Mouse (Mus musculus) limb, embryonic 13.5 days (tissue): Measurements from ENCODE around the gene Gm20538. TPM values are rescaled to one million over a fixed set of nuclear protein-coding genes. Genes with fewer than 3 reads are reported as not detected.

Source experiments
- ATAC-seq: fragments of 200-750 bp; cut with Nextera tagmentation; 2 replicates; pipeline ENCODE4 v1.8.0; 2017; ENCODE audit warnings: low read depth, moderate number of reproducible peaks, moderate TSS enrichment; ENCODE audit not compliant: low FRiP score
- H3K27ac ChIP-seq: fragments of 300-500 bp; sonication (generic); 2 replicates; pipeline ENCODE4 v1.5.1; 2015; ENCODE audit warnings: inconsistent platforms, mild to moderate bottlenecking, moderate library complexity
- H3K27me3 ChIP-seq: fragments of 300-500 bp; sonication (generic); 2 replicates; pipeline ENCODE4 v1.6.1; 2015; ENCODE audit warnings: mild to moderate bottlenecking, inconsistent platforms
- H3K36me3 ChIP-seq: fragments of 300-500 bp; sonication (generic); 2 replicates; pipeline ENCODE4 v1.6.1; 2015; ENCODE audit warnings: inconsistent platforms, mild to moderate bottlenecking, moderate library complexity
- H3K4me1 ChIP-seq: fragments of 300-500 bp; sonication (generic); 2 replicates; pipeline ENCODE4 v1.6.1; 2015; ENCODE audit warnings: inconsistent platforms
- H3K4me2 ChIP-seq: fragments of 300-500 bp; sonication (generic); replicated peaks from 2 replicates; pipeline ENCODE4 v1.6.1; 2015; ENCODE audit warnings: inconsistent platforms, mild to moderate bottlenecking, moderate library complexity
- H3K4me3 ChIP-seq: fragments of 300-500 bp; sonication (generic); 2 replicates; pipeline ENCODE4 v1.5.1; 2015; ENCODE audit warnings: moderate library complexity, mild to moderate bottlenecking, inconsistent platforms
- H3K9ac ChIP-seq: fragments of 300-500 bp; sonication (generic); 2 replicates; pipeline ENCODE4 v1.6.1; 2015; ENCODE audit warnings: mild to moderate bottlenecking, inconsistent platforms
- H3K9me3 ChIP-seq: fragments of 300-500 bp; sonication (generic); 2 replicates; pipeline ENCODE4 v1.6.1; 2016; ENCODE audit warnings: inconsistent platforms
- WGBS: fragments of 180-500 bp; shearing (Covaris S2); methylation state at CpG from one replicate; pipeline ENCODE4 v1.1.7; 2015; 5-methylcytosine and 5-hydroxymethylcytosine counted together
- polyA plus RNA-seq: library from polyadenylated mRNA; unstranded; fragments of >200 nt; fragmentation: Nextera tagmentation; extraction: Ambion mirVana; gene quantifications from 2 replicates; pipeline ENCODE4 v1.2.1, GENCODE M21; 2015

Gene Gm20538
- polyA plus RNA-seq, result not detected in 2 replicates

GRCm38 (mm10) chr19:44552731-44553130 lies at the start of gene Gm20538:
Gene Gm20538, minus strand, starts transcription at chr19:44552831.
- H3K4me1 ChIP-seq, result peaks cover 15% of the 10 kb centered on the region
- H3K36me3 ChIP-seq, result peaks cover 59% of the 10 kb centered on the region
- H3K9ac ChIP-seq, result no peak within 1 kb of the TSS
- no peak within 1 kb of the TSS for H3K4me2 ChIP-seq
- no peaks in the 10 kb centered on the region for H3K27me3 ChIP-seq
- 96% methylated on average over 4 of the region's 4 CpGs for WGBS
- no peaks in the 10 kb centered on the region for H3K9me3 ChIP-seq
- H3K27ac ChIP-seq, result no peak within 1 kb of the TSS
- ATAC-seq, result no peak
- no peak within 1 kb of the TSS for H3K4me3 ChIP-seq

GRCm38 (mm10) chr19:44594180-44594579 lies 41.5 kb upstream of the Gm20538 start:
- 93% methylated on average over 14 of the region's 14 CpGs for WGBS
- Histone ChIP-seq H3K9ac (no peak overlapping the region), H3K27ac (no peak overlapping the region), H3K27me3 (peaks cover 22% of the 10 kb centered on the region), H3K4me3 (no peak overlapping the region), H3K36me3 (no peaks in the 10 kb centered on the region), H3K4me1 (no peaks in the 10 kb centered on the region), H3K4me2 (no peak overlapping the region), H3K9me3 (no peaks in the 10 kb centered on the region)
- ATAC-seq, result no peak

DNA sequence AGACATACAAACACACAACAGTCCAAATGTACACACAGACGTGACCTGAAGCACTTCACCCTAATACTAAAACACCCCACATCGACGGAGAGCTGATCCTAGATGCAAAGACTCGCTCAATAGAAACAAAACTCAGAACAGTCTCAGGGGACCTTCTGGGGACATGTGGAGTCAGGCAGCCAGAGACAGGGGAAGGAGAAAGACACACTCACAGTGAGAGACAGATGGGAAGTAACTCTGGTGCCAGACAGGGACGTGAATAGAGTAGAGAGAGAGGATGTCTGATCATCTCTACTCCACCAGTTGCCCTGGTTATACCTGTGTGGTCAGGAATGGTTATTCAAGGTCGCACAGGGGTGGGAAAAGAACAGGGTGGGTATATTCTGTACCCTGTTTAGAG lies 39.0 kb upstream of the Gm20538 start:
- Histone ChIP-seq H3K4me3 (no peak overlapping the region), H3K27ac (no peak overlapping the region), H3K27me3 (peaks cover 37% of the 10 kb centered on the region), H3K9ac (no peak overlapping the region), H3K9me3 (no peaks in the 10 kb centered on the region), H3K36me3 (no peaks in the 10 kb centered on the region), H3K4me1 (no peaks in the 10 kb centered on the region), H3K4me2 (no peak overlapping the region)
- 77% methylated on average over 6 of the region's 6 CpGs for WGBS
- ATAC-seq, result no peak

- no peaks in the 10 kb centered on the region for H3K9me3 ChIP-seq
- no peaks in the 10 kb centered on the region for H3K36me3 ChIP-seq
- no peak overlapping the region for H3K9ac ChIP-seq
- H3K4me1 ChIP-seq, result no peaks in the 10 kb centered on the region
- ATAC-seq, result no peak
- no peak overlapping the region for H3K4me2 ChIP-seq
- H3K4me3 ChIP-seq, result no peak overlapping the region
- peaks cover 39% of the 10 kb centered on the region for H3K27me3 ChIP-seq
- WGBS, result 87% methylated on average over 18 of the region's 18 CpGs
- H3K27ac ChIP-seq, result no peak overlapping the region
Measured at GRCm38 (mm10) chr19:44590992-44591391, 38.4 kb upstream of the Gm20538 start.

DNA sequence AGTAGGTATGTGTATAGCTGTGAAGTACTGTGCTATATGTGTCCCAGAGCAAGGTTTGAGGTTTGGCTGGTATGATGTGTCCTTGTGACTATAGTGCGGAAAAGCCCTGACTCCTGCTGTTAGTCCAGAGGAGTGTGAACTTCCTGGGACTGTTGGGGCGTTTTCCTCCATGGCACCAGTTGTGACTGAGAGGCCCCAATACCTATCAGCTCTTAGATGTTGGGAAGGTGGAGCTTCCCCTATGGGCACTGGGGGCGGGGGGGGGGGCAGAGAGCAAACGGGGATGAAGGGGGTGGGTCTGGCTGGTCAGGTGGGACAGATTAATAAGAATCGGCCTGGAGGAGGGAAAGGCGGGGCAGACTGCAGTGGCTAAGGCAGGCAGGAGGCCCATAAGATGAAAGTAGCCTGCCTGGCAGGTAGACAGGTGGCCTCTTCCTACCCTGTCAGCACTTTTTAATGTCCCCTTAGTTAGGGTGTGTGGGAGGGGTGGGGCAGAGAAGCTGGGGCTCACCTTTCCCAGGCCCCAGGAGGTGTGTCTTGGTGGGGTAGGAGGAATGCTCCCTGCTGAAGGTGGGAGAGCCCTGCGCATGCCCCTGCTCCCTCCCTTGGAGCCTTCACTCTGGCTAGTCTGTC lies 37.1 kb upstream of the Gm20538 start:
- 40% methylated on average over 7 of the region's 7 CpGs for WGBS
- ATAC-seq, result no peak
- no peak overlapping the region for H3K9ac ChIP-seq
- no peak overlapping the region for H3K4me3 ChIP-seq
- H3K4me1 ChIP-seq, result no peaks in the 10 kb centered on the region
- H3K36me3 ChIP-seq, result no peaks in the 10 kb centered on the region
- H3K4me2 ChIP-seq, result no peak overlapping the region
- no peak overlapping the region for H3K27ac ChIP-seq
- H3K27me3 ChIP-seq, result peaks cover 52% of the 10 kb centered on the region
- H3K9me3 ChIP-seq, result no peaks in the 10 kb centered on the region

DNA sequence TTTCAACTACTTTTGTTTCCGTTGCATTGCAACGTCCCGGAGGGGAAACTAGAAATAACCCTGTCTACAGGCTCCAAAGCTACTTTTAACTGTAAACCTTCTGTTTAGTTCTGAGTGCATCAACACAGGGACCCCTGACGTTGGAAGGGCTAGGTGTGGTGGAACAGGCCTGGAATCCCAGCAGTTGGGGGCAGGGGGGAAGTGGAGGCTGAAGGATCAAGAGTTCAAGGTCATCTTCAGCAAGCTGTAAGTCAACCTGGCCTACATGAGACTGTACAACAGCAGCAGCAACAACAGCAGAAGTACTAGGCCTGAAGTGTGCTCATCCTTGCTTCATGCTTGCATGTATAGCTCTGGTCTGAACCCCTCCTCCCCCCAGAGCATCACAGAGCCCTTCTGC lies 35.4 kb upstream of the Gm20538 start:
- Histone ChIP-seq H3K27me3 (peaks cover 68% of the 10 kb centered on the region), H3K27ac (no peak overlapping the region), H3K4me1 (no peaks in the 10 kb centered on the region), H3K4me3 (no peak overlapping the region), H3K4me2 (no peak overlapping the region), H3K9me3 (no peaks in the 10 kb centered on the region), H3K36me3 (no peaks in the 10 kb centered on the region), H3K9ac (no peak overlapping the region)
- WGBS, result 31% methylated on average over 4 of the region's 4 CpGs
- no peak for ATAC-seq

DNA sequence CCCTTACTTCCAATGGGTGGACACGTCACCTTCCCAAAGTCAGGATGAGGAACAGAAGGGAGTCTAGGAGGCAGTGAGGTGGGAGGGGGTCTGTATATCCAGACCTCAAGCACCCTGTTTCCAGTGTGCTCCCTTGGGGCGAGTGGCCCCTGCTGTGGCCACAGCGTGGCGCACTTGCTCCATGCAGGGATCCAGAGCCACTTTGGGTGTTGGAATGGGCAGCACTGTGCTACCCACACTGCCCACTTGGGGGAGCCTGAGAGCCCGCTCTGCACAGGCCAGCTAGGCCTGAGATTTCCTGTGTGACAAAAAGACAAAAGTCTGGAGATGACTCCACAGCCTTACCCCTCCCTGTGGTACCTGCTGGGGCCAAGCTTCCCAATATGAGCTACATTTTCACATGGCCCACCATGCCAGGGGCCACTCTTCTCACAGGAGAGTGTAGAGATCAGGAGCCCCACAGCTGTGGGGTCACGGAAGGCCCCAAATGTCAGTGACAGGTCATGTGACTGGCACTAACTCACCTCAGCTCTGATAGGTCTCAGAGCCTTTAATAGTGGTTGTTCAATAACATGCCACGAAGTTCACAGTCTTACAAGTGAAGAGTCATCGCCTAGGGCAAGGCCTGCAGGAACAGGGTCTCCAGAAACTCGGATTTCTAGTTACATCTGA lies 30.1 kb upstream of the Gm20538 start:
- WGBS, result 34% methylated on average over 9 of the region's 9 CpGs
- ATAC-seq, result peak; percentile 83
- 0 out of 2 replicates have a peak overlapping the region, but pooled peaks have one; percentile 25 for H3K9ac ChIP-seq

DNA sequence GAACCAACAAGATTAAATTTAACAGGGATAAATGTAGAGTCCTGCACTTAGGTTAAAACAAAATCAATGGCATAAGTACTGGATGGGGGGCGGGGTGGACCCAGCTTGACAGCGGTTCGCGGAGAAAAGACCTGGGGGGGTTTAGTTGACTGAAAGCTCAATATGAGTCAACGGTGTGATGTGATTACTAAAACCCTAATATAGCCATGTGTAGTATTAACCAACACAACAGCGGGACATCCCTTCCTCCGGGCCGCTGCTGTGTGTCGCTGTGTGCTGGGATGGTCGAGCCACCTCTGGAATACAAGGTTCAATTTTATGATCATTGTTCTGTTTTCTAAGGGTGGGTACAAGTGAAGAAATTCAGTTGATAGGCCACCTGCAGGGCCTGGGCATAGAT lies 29.5 kb upstream of the Gm20538 start:
- no peak for ATAC-seq
- no peak overlapping the region for H3K4me2 ChIP-seq
- 83% methylated on average over 10 of the region's 10 CpGs for WGBS

More for the DNA sequence above, 30.1 kb upstream of the Gm20538 start:
- Histone ChIP-seq H3K4me1 (no peaks in the 10 kb centered on the region), H3K4me2 (no peak overlapping the region), H3K4me3 (no peak overlapping the region), H3K9me3 (no peaks in the 10 kb centered on the region), H3K27ac (no peak overlapping the region), H3K27me3 (peaks cover 48% of the 10 kb centered on the region), H3K36me3 (no peaks in the 10 kb centered on the region; the same call in 1 of the 2 replicates)

GRCm38 (mm10) chr19:44578038-44578437 lies 25.4 kb upstream of the Gm20538 start:
- H3K27me3 ChIP-seq, result 0 out of 2 replicates have a peak, but pooled peaks cover 2% of the 10 kb centered on the region
- H3K36me3 ChIP-seq, result peaks cover 30% of the 10 kb centered on the region
- ATAC-seq, result no peak
- WGBS, result 70% methylated on average over 1 of the region's 1 CpGs
- H3K4me2 ChIP-seq, result no peak overlapping the region
- no peak overlapping the region for H3K9ac ChIP-seq
- no peak overlapping the region for H3K27ac ChIP-seq
- H3K9me3 ChIP-seq, result no peaks in the 10 kb centered on the region
- H3K4me1 ChIP-seq, result no peaks in the 10 kb centered on the region
- no peak overlapping the region for H3K4me3 ChIP-seq

More for the DNA sequence above, 29.5 kb upstream of the Gm20538 start:
- peaks cover 42% of the 10 kb centered on the region for H3K27me3 ChIP-seq
- H3K9me3 ChIP-seq, result no peaks in the 10 kb centered on the region
- no peaks in the 10 kb centered on the region for H3K4me1 ChIP-seq
- H3K36me3 ChIP-seq, result peaks cover 4% of the 10 kb centered on the region; the same call in 1 of the 2 replicates
- no peak overlapping the region for H3K27ac ChIP-seq
- no peak overlapping the region for H3K9ac ChIP-seq
- H3K4me3 ChIP-seq, result no peak overlapping the region

DNA sequence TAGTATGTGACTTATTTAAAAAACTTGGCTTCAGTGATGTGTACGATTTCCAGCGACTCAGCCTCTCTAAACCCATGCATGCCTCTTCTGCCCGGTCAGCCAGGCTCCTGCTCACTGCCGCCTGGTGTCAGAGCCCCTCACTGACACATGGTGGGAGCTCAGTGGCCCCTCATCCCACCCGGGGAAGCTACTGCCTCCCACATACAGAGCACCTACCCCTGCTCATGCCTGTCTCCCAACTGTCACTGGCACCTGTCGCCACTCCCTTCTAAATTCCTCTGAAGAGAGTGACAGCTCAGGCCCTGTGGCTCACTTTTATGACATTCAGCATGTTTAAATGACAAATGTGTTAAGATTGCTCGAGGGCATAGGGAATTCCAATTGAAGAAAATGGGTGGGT lies 23.6 kb upstream of the Gm20538 start:
- Histone ChIP-seq H3K9ac (no peak overlapping the region), H3K27me3 (no peaks in the 10 kb centered on the region), H3K27ac (no peak overlapping the region), H3K36me3 (peaks cover 48% of the 10 kb centered on the region), H3K4me3 (no peak overlapping the region), H3K4me2 (no peak overlapping the region), H3K9me3 (no peaks in the 10 kb centered on the region), H3K4me1 (no peaks in the 10 kb centered on the region)
- WGBS, result 72% methylated on average over 7 of the region's 7 CpGs
- peak; percentile 48; the same call in 1 of the 2 replicates for ATAC-seq

GRCm38 (mm10) chr19:44567763-44568162 lies 15.1 kb upstream of the Gm20538 start:
- Histone ChIP-seq H3K9ac (no peak overlapping the region), H3K27ac (no peak overlapping the region), H3K9me3 (no peaks in the 10 kb centered on the region), H3K36me3 (peaks cover 78% of the 10 kb centered on the region), H3K4me1 (peaks cover 25% of the 10 kb centered on the region), H3K27me3 (no peaks in the 10 kb centered on the region), H3K4me2 (no peak overlapping the region), H3K4me3 (no peak overlapping the region)
- ATAC-seq, result no peak
- WGBS, result 90% methylated on average over 3 of the region's 3 CpGs

GRCm38 (mm10) chr19:44564006-44564405 lies 11.4 kb upstream of the Gm20538 start:
- Histone ChIP-seq H3K4me1 (peaks cover 25% of the 10 kb centered on the region), H3K36me3 (peaks cover 41% of the 10 kb centered on the region), H3K9ac (no peak overlapping the region), H3K4me2 (peak overlapping the region; percentile 92), H3K27ac (no peak overlapping the region), H3K27me3 (peaks cover 3% of the 10 kb centered on the region; the same call in 1 of the 2 replicates), H3K4me3 (peak overlapping the region; percentile 77), H3K9me3 (no peaks in the 10 kb centered on the region)
- ATAC-seq, result no peak
- WGBS, result 88% methylated on average over 14 of the region's 14 CpGs
